Mouse (Mus musculus) liver, embryonic 18 days (tissue): Measurements from ENCODE around the gene Kras. TPM values are rescaled to one million over a fixed set of nuclear protein-coding genes. Genes with fewer than 3 reads are reported as not detected.

Experiments used
- polyA plus RNA-seq: library from polyadenylated mRNA; depleted of rRNA; stranded (reverse); fragments of >200 nt; gene quantifications from 2 replicates; pipeline ENCODE4 v1.2.3, GENCODE M21; 2012; rRNA removed

Kras gene
- polyA plus RNA-seq: 16.6 and 17.8 TPM in 2 replicates

GRCm38 (mm10) chr6:145250185-145250791 lies at the start of gene Kras:
Kras (minus strand) TSS chr6:145250239.

GRCm38 (mm10) chr6:145210816-145211338 lies 39.2 kb downstream of the Kras start, which contains the start of the genes Casc1 and Etfrf1:
Casc1 (minus strand) TSS chr6:145211005.
Etfrf1 (plus strand) TSS chr6:145211134.

Other genes starting within 250 kb of the Kras start
- gene Bcat1, start 174.1 kb downstream of the Kras start, polyA plus RNA-seq: 0.20 and 0.23 TPM in 2 replicates
- gene Lrmp, start 134.6 kb downstream of the Kras start, polyA plus RNA-seq: 28.2 and 29.3 TPM in 2 replicates
- gene Casc1, start 39.2 kb downstream of the Kras start, polyA plus RNA-seq: 0.13 and 0.16 TPM in 2 replicates
- 25.4 and 27.0 TPM in 2 replicates for gene Etfrf1, start 39.1 kb downstream of the Kras start, polyA plus RNA-seq